Mouse (Mus musculus): Measurements from ENCODE around the gene Tcn2.

DNA sequence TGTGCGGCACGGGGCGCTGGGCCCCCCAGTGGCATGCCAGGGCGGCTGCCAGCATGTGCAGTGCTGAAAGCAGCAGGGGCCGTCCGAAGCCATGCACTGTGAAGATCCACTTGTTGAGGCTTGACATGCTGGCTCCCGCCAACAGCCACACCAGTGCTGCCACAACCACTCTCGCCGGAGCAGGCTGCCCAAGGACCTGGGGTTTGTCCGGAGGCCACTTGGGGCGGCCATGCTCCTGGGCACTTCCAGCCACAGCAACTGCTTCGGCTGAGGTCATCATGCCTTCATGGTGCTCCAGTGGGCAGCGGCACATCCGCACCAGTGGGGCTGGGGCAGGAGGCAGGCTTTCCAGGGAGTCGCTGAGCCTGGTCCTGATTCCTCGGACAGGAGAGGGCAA, 19.1 kb downstream of the Tcn2 start:
- TF ChIP-seq CTCF (IDR thresholded peaks at IDR 0.05; ENCODE audit: borderline replicate concordance, extremely low read depth, insufficient read depth, insufficient read length) = no peak; the same call in 1 of the 2 replicates
- no peak for TF ChIP-seq POLR2A (IDR thresholded peaks at IDR 0.05; ENCODE audit: borderline replicate concordance, extremely low read depth, insufficient read depth, insufficient read length, poor library complexity, severe bottlenecking)

Data from brain, embryonic 14.5 days (tissue).